Mouse (Mus musculus) right cerebral cortex, adult 18-20 months (tissue): ENCODE measurements at regions not wholly inside any gene's neighbourhood (a gene's known extent, or its start where the extent isn't known, plus 50 kb on each side); places are given as distances from the start of the nearest gene placed in this dataset.

Experiments used
- DNase-seq: peaks from one replicate; pipeline ENCODE4 v3.0.0; 2022; ENCODE audit warnings: mixed read lengths

DNA sequence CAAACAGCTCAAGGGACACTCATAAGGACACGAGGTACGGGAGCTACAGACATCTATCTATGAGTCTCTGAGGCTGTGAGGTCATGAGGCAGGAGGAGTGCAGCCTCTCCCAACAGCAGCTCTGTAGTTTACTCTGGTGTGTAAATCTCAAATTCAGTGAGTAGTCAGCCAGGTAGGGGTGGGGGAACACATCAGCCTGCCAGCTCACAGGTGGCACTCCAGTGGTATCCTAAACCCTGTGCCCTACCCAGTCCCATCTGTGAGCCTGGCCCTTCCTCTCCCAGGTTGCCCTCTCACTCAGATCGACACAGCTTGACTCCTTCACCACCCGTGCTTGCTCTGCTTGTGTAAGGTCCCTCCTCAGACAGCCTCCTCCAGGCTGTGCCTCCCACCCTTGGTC, 202.2 kb downstream of the Sipa1l2 start:
- no peak for DNase-seq

DNA sequence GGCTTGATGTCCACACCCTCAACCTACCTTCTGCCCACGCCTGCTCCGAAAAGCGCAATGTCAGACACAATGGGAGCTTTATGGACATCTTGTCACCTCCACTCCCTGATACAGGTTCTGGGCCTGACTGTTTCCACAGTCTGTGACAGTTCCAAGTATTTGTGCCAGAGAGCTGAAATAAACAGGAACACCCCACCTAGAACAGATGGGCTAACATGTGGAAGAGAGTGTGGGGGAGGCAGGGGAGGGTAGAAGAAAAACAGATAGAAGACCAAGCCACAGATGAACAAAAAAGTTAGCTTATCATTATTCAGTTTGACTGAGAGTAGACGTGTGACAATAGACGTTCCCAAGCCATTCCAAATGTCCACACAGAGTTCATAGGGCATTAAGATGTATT, 204.6 kb downstream of the Sipa1l2 start:
- DNase-seq = peak; percentile 63

DNA sequence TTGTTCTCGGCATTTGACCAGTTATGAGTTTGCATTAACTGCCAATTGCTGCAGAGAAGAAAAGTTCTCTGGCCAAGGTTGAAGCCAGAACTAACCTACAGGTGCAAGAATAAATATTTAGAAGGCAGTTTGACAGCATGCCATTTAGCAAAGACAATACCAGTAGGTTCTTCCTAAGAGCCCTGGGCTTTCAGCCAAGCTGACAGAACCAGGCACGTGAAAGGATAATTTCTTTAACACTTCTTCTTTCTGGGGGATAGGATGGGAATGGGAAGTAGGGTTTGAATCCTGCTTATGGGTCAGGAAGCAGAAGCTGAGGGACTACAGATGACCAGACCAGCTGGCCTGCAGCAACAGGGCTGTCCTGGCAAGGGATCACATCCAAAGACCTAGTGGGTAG, 210.2 kb downstream of the Sipa1l2 start:
- DNase-seq = no peak

DNA sequence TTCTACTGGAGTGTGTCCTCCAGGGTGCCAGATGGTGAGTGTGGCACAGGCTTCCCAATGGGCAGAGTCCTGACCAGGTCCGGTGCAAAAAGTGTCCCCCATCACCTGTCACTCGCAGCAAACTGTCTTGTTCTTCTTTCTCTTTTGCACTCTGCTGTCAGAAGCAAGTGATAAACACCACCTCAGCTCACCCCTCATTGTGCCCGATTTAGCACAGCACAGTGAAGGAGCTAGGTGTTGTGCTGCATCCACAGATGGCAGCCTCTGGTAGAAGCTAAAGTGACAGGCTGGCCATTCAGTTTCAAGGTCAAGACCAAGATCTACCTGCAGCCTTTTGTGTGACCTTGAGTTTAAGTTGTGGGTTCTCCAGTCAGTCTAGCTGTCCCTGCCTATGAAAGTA, 211.8 kb downstream of the Sipa1l2 start:
- no peak for DNase-seq

- DNase-seq = no peak
Observed at GRCm38 (mm10) chr8:125355059-125355509, 214.5 kb downstream of the Sipa1l2 start.

- no peak for DNase-seq
Observed at GRCm38 (mm10) chr8:125352276-125352675, 217.3 kb downstream of the Sipa1l2 start.

GRCm38 (mm10) chr8:125351486-125352032, 218.0 kb downstream of the Sipa1l2 start:
- no peak for DNase-seq

- no peak for DNase-seq
Observed at GRCm38 (mm10) chr8:125349290-125350025, 220.2 kb downstream of the Sipa1l2 start.

DNA sequence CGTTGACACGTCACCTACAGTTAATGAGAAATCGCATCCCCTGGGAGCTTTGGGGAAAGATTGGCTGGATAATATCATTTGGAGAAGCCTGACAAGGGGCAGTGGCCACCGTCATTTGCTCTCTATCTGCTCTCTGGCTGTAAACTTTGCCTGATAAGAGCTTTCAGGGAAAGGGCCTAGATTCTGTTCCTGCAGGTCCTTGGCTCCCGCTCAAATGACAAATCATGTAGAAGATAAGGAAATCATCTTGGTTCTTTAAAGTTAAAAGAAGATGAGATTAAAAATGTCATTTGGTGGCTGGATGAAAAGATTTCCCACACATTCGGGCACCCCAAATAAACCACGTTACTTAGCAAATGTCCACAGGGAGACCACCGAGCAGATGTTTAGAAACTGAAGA, 223.4 kb downstream of the Sipa1l2 start:
- DNase-seq = no peak

GRCm38 (mm10) chr8:125345571-125345970, 224.0 kb downstream of the Sipa1l2 start:
- DNase-seq = no peak

- DNase-seq = peak; percentile 64
Observed at GRCm38 (mm10) chr8:125343867-125344266, 225.7 kb downstream of the Sipa1l2 start.

- no peak for DNase-seq
Observed at GRCm38 (mm10) chr8:125342521-125342920, 227.1 kb downstream of the Sipa1l2 start.

DNA sequence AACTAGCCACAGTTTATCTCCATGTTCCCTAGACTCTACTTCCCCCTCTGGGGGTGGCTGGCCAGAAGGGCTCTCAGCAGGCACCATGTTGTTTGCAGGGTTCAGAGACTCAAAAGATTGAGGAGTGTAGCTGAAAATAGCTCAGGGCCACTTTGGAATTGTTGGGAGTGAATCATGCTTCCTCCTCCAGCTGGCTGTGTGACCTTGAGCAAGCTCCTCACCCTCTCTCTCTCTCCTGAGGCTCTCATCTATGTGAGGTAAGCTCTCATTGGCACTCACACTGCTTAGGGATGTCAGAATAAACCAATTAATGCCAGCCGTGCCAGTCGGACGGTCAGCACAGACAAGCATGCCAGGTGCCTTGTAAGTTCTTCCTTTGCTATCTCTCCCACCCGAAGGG, 228.0 kb downstream of the Sipa1l2 start:
- peak; percentile 24 for DNase-seq

- no peak for DNase-seq
Observed at GRCm38 (mm10) chr8:125338222-125338621, 231.4 kb downstream of the Sipa1l2 start.

DNA sequence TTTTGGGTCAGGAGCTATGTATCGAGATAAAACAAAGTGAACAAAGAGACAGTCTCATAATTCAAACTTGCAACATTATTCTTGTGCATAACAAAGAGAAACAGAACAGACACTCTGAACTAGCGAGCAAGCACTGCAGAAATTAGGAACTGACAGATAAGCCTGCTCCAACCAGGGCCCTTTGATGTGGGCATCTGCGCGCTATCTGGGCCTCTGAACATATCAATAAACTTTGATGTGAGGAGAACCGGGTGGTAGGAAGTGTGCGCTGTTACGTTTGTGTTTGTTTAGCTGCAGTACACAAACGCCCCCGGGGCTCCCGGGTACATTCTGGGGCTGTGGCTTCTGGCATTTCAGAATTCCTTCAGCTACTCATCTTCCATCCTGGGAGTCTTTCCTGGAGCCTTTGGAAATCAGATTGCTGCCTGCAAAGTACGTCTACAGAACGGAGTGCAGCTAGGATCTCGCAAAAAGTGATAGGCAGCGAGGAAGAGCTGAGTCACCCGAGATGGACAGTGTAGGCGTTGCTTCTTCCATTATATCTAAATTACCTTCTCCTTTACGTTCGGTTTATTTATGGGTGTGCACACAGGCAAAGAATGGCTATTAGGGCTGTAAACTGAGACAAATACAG, 232.0 kb downstream of the Sipa1l2 start:
- no peak for DNase-seq

DNA sequence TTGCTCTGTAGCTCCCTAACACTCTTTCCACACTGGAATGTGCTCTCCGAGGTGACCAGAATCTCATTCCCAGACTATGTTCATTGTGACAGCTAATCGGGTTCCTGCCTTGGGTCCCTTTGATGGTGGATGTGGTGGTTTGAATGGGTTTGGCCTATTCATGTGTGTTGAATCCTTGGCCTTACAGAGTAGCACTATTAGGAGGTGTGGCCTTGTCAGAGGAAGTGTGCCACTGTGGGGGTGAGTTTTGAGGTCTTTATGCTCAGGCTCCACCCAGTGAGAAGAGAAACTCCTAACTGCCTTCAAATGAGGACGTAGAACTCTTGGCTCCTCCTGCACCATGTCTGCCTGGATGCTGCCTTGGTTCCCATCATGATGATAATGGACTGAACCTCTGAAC, 232.8 kb downstream of the Sipa1l2 start:
- DNase-seq = no peak

- DNase-seq = no peak
Observed at GRCm38 (mm10) chr8:125335575-125336370, 233.8 kb downstream of the Sipa1l2 start.

GRCm38 (mm10) chr8:125335171-125335570, 234.4 kb downstream of the Sipa1l2 start:
- DNase-seq = no peak

DNA sequence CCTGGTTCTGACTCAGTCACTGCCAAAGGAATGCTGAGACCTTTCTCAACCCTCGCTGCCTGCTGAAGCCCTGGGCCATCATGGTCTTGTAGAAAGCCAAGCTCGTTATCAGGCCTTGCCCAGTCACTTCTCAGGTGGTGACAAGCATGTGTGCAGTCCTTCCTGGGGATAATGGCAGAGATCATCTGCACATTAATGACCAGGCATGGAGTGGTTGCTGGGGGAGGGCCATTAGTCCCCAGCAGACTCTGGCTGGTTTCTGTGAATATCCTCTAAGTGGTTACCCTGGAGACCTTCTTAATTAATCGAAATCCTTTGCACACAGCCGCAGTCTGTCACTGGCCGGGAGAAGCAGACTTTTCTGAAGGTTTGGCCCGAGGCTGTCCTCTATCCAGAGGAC, 239.0 kb downstream of the Sipa1l2 start:
- DNase-seq = no peak

DNA sequence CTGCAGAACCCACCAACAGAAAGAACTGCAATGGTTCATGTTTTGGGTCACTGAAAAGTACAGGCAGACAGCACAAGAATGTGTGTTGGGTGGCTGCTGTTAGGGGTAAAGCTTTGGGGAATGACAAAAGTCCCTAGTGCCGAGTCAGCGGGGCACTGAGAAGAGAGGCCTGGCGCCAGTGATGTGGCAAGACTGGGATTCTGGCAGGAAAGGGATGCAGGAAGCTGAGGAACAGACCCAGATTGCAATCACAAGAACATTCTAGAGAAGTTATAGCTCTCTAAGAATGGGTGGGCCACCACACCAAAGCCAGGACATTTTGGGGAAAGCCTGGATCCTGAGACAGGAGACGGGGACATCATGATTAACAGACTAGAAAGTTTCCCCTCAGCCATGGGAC, 241.0 kb downstream of the Sipa1l2 start:
- DNase-seq = no peak

DNA sequence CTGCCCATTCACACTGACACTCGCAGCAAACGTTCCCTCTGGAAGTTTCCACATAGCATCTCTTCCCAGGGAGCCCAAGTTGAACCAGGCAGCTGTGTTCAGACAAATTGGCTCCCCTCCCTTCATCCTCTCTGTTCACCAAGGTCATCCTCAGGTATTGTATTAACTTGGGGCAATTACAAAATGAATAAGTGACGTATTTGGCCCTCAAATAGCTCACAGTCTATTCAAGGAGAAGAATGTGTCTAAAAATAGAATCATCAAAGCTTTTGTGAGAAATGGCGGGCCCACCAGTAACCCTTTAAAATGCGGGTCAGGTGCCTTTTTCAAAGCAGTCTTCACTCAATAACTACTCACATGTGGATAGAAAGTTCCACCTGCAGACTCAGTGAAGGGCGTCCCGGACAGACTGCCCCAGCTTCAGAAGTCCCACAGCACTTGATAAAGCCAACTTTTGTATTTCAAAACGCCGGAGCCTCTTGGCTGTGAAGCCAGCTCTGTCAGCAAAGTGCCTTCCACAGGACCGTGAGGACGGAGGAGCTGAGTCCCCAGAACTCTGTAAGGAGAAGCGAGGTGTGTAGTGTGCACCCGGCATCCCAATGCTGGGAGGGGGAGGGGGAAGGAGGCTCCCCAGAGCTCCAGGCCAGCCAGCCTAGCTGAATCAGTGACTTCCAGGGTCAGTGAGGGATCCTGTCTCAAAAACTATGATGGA, 241.9 kb downstream of the Sipa1l2 start:
- DNase-seq = no peak

DNA sequence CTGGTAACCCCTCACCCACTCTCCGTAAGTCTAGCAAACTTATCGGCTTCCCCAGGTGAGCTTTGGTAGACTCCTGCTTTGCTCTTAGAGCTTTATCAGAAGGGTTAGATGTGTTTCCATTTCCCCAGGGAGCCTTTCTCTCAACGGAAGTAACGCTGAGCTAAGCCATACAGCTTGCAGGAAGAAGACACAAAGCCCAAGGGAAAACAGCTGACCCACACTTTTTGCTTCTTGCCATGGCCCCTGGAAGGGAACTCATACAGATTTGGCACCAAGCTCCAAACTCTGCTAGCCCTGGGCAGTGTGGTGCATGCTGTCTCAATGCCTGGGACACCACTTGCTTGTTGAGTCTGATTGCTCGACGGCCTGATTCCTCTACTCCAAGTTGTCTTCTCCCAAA, 242.6 kb downstream of the Sipa1l2 start:
- no peak for DNase-seq

DNA sequence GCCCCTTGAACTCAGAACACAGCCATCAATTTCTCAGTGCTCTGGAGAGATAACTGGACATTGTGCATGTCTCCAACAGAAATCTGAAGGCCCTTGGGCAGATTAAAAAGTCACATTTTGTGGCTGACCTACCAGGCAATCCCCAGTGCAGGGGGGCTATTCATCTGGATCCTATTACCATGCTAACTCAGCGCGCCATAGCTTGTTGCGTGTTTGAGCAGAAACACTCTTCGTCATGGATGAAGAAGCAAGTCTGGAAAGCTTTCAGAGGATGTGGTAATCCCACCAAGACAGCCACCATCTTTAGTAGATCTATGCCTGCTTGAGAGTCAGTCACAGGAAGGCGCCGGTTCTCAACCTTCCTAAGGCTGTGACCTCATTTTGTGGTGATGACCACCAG, 243.9 kb downstream of the Sipa1l2 start:
- no peak for DNase-seq
